Mouse (Mus musculus) cortical plate, adult 2 months (tissue): Measurements from ENCODE around the gene Alkbh7.

Experiments used
- CTCF ChIP-seq: fragments of 200-500 bp; IDR thresholded peaks from 2 replicates; pipeline ENCODE4 v1.5.1; 2011; ENCODE audit warnings: mild to moderate bottlenecking, control low read depth, low read length; ENCODE audit not compliant: insufficient read depth; ENCODE audit errors: extremely low read depth
- POLR2A ChIP-seq: fragments of 200-500 bp; IDR thresholded peaks from 2 replicates; pipeline ENCODE4 v1.6.1; 2011; ENCODE audit warnings: mild to moderate bottlenecking, low read length, control low read depth; ENCODE audit not compliant: insufficient read depth; ENCODE audit errors: extremely low read depth

- no peak for TF ChIP-seq CTCF
- no peak for TF ChIP-seq POLR2A
These were observed 10.9 kb upstream of the Alkbh7 start for GRCm38 (mm10) chr17:56986105-56986805.
